Mouse (Mus musculus): ENCODE results near the gene Dock9.
A peak's percentile ranks its signal among the peaks of the same experiment; 100 is the strongest.

DNA sequence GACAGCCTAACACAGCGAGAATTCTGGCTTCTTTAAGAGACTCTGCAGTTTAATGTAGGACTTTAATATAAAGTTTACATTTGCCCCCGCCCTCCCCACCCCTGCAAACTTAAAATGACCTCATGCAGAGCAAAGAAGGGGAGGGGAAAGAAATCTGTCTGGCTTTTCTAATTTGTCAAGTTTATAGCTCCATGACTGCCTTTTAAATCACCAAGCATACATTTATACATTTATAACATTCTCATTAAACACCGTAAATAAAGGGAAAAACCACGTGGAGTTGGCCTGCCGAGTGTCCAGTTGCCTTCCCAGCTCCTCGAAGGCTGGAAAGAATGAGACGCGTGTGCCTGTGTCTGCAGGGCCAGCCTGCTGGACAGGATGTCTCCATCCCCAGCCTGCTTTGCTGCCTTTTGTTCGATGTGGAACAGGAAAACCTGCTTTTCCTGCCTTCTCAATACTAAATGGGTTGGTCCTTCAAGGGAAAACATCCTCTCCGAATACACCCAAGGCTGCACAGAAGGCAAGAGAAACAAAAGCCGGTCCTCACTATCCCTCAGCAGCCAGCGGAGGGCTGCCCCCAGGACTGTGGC is 16.6 kb downstream of the Dock9 start:
- TF ChIP-seq CTCF (IDR thresholded peaks at IDR 0.05; ENCODE audit: low read depth) (no peak), EP300 (optimal IDR thresholded peaks at IDR 0.05) (peak; percentile 76)

Data from stomach, postnatal 0 days (tissue).